In genomic region chr3:133241916-133242315, GRCm38 (mm10) we compare ENCODE assay signal across 35 mouse cellular contexts. TPM values are rescaled to one million over a fixed set of nuclear protein-coding genes. Genes with fewer than 3 reads are reported as not detected.
DNase-seq lines count a peak whose midpoint lies in the region; ATAC-seq and TF ChIP-seq lines count a peak whose summit lies in the region.
"Had no signal": no experiment of that assay in that cellular context is flagged by ENCODE, and none has a peak within 500 bp of the region (broad histone marks: within the 10 kb centered on the region; RNA-seq: fewer than 3 reads in every experiment).

No protein-coding gene starts in this region.

- no peaks in the 10 kb centered on the region for H3K4me1 ChIP-seq in intestine, embryonic 15.5 days (replicated peaks)
- H3K4me1 ChIP-seq in intestine, postnatal 0 days (replicated peaks; ENCODE audit: control insufficient read depth, insufficient read depth, low read length) = no peaks in the 10 kb centered on the region
- no peaks in the 10 kb centered on the region for H3K4me1 ChIP-seq in embryonic facial prominence, embryonic 10.5 days
- H3K4me1 ChIP-seq: embryonic facial prominence, embryonic 13.5 days; forebrain, embryonic 10.5 days; heart, embryonic 15.5 days had no signal

- 45% methylated on average over 1 of the region's 1 CpGs for WGBS in intestine, embryonic 15.5 days
- WGBS in intestine, postnatal 0 days = 49% methylated on average over 1 of the region's 1 CpGs
- 69% methylated on average over 1 of the region's 1 CpGs for WGBS in embryonic facial prominence, embryonic 10.5 days

- H3K36me3 ChIP-seq in intestine, embryonic 15.5 days = no peaks in the 10 kb centered on the region
- H3K36me3 ChIP-seq in intestine, postnatal 0 days (ENCODE audit: control insufficient read depth, insufficient read depth) = no peaks in the 10 kb centered on the region
- H3K36me3 ChIP-seq in embryonic facial prominence, embryonic 10.5 days (replicated peaks) = no peaks in the 10 kb centered on the region
- H3K36me3 ChIP-seq: embryonic facial prominence, embryonic 13.5 days; forebrain, embryonic 10.5 days; forebrain, embryonic 15.5 days; heart, embryonic 15.5 days; hindbrain, embryonic 12.5 days; midbrain, embryonic 15.5 days had no signal

- H3K9me3 ChIP-seq in intestine, embryonic 15.5 days = no peaks in the 10 kb centered on the region
- no peaks in the 10 kb centered on the region for H3K9me3 ChIP-seq in intestine, postnatal 0 days (ENCODE audit: control insufficient read depth)
- no peaks in the 10 kb centered on the region for H3K9me3 ChIP-seq in embryonic facial prominence, embryonic 10.5 days
- H3K9me3 ChIP-seq: embryonic facial prominence, embryonic 13.5 days; forebrain, embryonic 10.5 days; forebrain, embryonic 15.5 days; heart, embryonic 15.5 days; hindbrain, embryonic 12.5 days; midbrain, embryonic 15.5 days had no signal

- no peak overlapping the region for H3K9ac ChIP-seq in intestine, embryonic 15.5 days
- no peak overlapping the region for H3K9ac ChIP-seq in intestine, postnatal 0 days (ENCODE audit: low read depth, low read length)
- H3K9ac ChIP-seq: embryonic facial prominence, embryonic 13.5 days; forebrain, embryonic 15.5 days; heart, embryonic 15.5 days; hindbrain, embryonic 12.5 days; liver, embryonic 14.5 days; midbrain, embryonic 15.5 days had no signal

- ATAC-seq in intestine, embryonic 15.5 days = peak; percentile 25
- no peak for ATAC-seq in intestine, postnatal 0 days
- ATAC-seq: forebrain, embryonic 15.5 days; midbrain, embryonic 15.5 days had no signal

- H3K27ac ChIP-seq in intestine, embryonic 15.5 days = no peak overlapping the region
- no peak overlapping the region for H3K27ac ChIP-seq in intestine, postnatal 0 days (ENCODE audit: low read depth, low read length)
- no peak overlapping the region for H3K27ac ChIP-seq in embryonic facial prominence, embryonic 10.5 days (replicated peaks)
- H3K27ac ChIP-seq: embryonic facial prominence, embryonic 13.5 days; forebrain, embryonic 10.5 days; forebrain, embryonic 15.5 days; heart, embryonic 15.5 days; hindbrain, embryonic 12.5 days; liver, embryonic 14.5 days; stomach, postnatal 0 days had no signal

- no peak overlapping the region for H3K4me3 ChIP-seq in intestine, embryonic 15.5 days (replicated peaks)
- H3K4me3 ChIP-seq in intestine, postnatal 0 days (ENCODE audit: low read depth, low read length) = no peak overlapping the region
- H3K4me3 ChIP-seq in embryonic facial prominence, embryonic 10.5 days = no peak overlapping the region
- H3K4me3 ChIP-seq: embryonic facial prominence, embryonic 13.5 days; forebrain, embryonic 10.5 days; forebrain, embryonic 15.5 days; heart, embryonic 15.5 days; hindbrain, embryonic 12.5 days; midbrain, embryonic 15.5 days had no signal

- H3K4me2 ChIP-seq in intestine, embryonic 15.5 days (replicated peaks) = no peak overlapping the region
- no peak overlapping the region for H3K4me2 ChIP-seq in intestine, postnatal 0 days (replicated peaks; ENCODE audit: low read depth)
- H3K4me2 ChIP-seq: embryonic facial prominence, embryonic 13.5 days; forebrain, embryonic 15.5 days; heart, embryonic 15.5 days; hindbrain, embryonic 12.5 days; midbrain, embryonic 15.5 days had no signal

- TF ChIP-seq CTCF in intestine, postnatal 0 days (IDR thresholded peaks at IDR 0.05; ENCODE audit: low read depth) = no peak

- DNase-seq in kidney, adult 9 months = peak; percentile 85
- peak; percentile 43 for DNase-seq in kidney, postnatal 10 days
- DNase-seq in frontal cortex, postnatal 25 days (ENCODE audit: low spot score in 2 of 2) = no peak
- no peak for DNase-seq in spleen, postnatal 4 days (ENCODE audit: low spot score in 2 of 2)
- no peak for DNase-seq in embryonic facial prominence, embryonic 10.5 days (ENCODE audit: low spot score)
- no peak for DNase-seq in adrenal gland, postnatal 25 days
- DNase-seq: adrenal gland, postnatal 10 days; cerebellum, adult 11 months; cerebellum, adult 9-10 months; embryo, embryonic 11 days; gastrocnemius, postnatal 10 days; layer of hippocampus, adult 9-11 months; liver; lung, adult 2 months; lung, postnatal 10 days; spleen, adult 18-20 months; thymus, adult 18-20 months; thymus, postnatal 25 days had no signal

- no peaks in the 10 kb centered on the region for H3K27me3 ChIP-seq in intestine, embryonic 15.5 days (replicated peaks)
- H3K27me3 ChIP-seq in intestine, postnatal 0 days (replicated peaks; ENCODE audit: control insufficient read depth, insufficient read depth, low read length) = no peaks in the 10 kb centered on the region
- H3K27me3 ChIP-seq in embryonic facial prominence, embryonic 10.5 days (replicated peaks; ENCODE audit: low read depth, poor library complexity, severe bottlenecking) = no peaks in the 10 kb centered on the region
- H3K27me3 ChIP-seq: CH12.LX; embryonic facial prominence, embryonic 13.5 days; forebrain, embryonic 15.5 days; heart, embryonic 15.5 days; hindbrain, embryonic 12.5 days; midbrain, embryonic 15.5 days had no signal

RNA-seq across cellular contexts. Expression of gene Arhgef38, which starts 7.2 kb away (rescaled TPM):
- polyA plus RNA-seq in intestine, embryonic 15.5 days (2015; fragmentation: Nextera tagmentation; extraction: Ambion mirVana) = 2.1 and 2.7 TPM in 2 replicates
- 1.1 TPM in 2 replicates for polyA plus RNA-seq in intestine, postnatal 0 days (2015; fragmentation: Nextera tagmentation; extraction: Ambion mirVana)
- 0.05 and 0.25 TPM in 2 replicates for polyA plus RNA-seq in embryonic facial prominence, embryonic 10.5 days (2016; fragmentation: Nextera tagmentation; extraction: Ambion mirVana)
- not detected in 2 replicates for total RNA-seq in adrenal gland, postnatal 25 days (2021)
- total RNA-seq: adrenal gland, postnatal 10 days; CH12.LX; gastrocnemius, postnatal 10 days; heart, postnatal 25 days; neutrophil, adult 5-6 weeks had no signal
- polyA plus RNA-seq: C2C12; forebrain, embryonic 15.5 days; frontal cortex, adult 2 months; limb, embryonic 11.5 days; neural tube, embryonic 11.5 days had no signal

Comparison
In these comparisons a context has a peak if more than half of its experiments do, and no peak if none do; other contexts are left out.
1. DNase-seq: peak in kidney, adult 9 months (single experiment) and kidney, postnatal 10 days (single experiment); none in frontal cortex, postnatal 25 days (0 of 2), spleen, postnatal 4 days (0 of 2), embryonic facial prominence, embryonic 10.5 days (single experiment) and adrenal gland, postnatal 25 days (single experiment).